Mouse (Mus musculus) liver, adult 2 months (tissue): ENCODE results near the gene Wrap53. TPM values are rescaled to one million over a fixed set of nuclear protein-coding genes. Genes with fewer than 3 reads are reported as not detected.

Experiments used
- DNase-seq: peaks from one replicate; pipeline ENCODE4 v3.0.0-alpha.2; 2011; ENCODE audit warnings: low read depth, low spot score; ENCODE audit errors: extremely low read depth
- H3K27ac ChIP-seq: fragments of 200-500 bp; replicated peaks from 2 replicates; pipeline ENCODE4 v1.5.1; 2012; ENCODE audit warnings: low read depth, mild to moderate bottlenecking, control low read depth, inconsistent platforms, low read length; ENCODE audit not compliant: insufficient read depth
- H3K27me3 ChIP-seq: fragments of 200-500 bp; 2 replicates; pipeline ENCODE4 v1.6.1; 2012; ENCODE audit warnings: mild to moderate bottlenecking, moderate library complexity, low read length, inconsistent platforms; ENCODE audit not compliant: control insufficient read depth, insufficient read depth
- H3K36me3 ChIP-seq: fragments of 200-500 bp; 2 replicates; pipeline ENCODE4 v1.6.1; 2012; ENCODE audit warnings: low read length, inconsistent platforms; ENCODE audit not compliant: control insufficient read depth, insufficient read depth
- H3K4me1 ChIP-seq: fragments of 200-500 bp; 2 replicates; pipeline ENCODE4 v1.6.1; 2011; ENCODE audit warnings: low read length; ENCODE audit not compliant: control insufficient read depth, insufficient read depth
- H3K4me3 ChIP-seq: fragments of 200-500 bp; 2 replicates; pipeline ENCODE4 v1.5.1; 2011; ENCODE audit warnings: low read depth, mild to moderate bottlenecking, control low read depth, low read length, moderate library complexity; ENCODE audit not compliant: insufficient read depth
- H3K79me2 ChIP-seq: fragments of 200-500 bp; 2 replicates; pipeline ENCODE4 v1.6.1; 2012; ENCODE audit warnings: inconsistent platforms, mild to moderate bottlenecking, low read length, moderate library complexity; ENCODE audit not compliant: control insufficient read depth, insufficient read depth
- H3K9ac ChIP-seq: fragments of 200-500 bp; 2 replicates; pipeline ENCODE4 v1.6.1; 2012; ENCODE audit warnings: low read depth, mild to moderate bottlenecking, control low read depth, inconsistent platforms, low read length
- CTCF ChIP-seq: fragments of 200-500 bp; IDR thresholded peaks from 2 replicates; pipeline ENCODE4 v1.5.1; 2011; ENCODE audit warnings: low read depth, low read length, control low read depth
- POLR2A ChIP-seq: fragments of 200-500 bp; IDR thresholded peaks from 2 replicates; pipeline ENCODE4 v1.6.1; 2011; ENCODE audit warnings: low read length, control low read depth; ENCODE audit not compliant: insufficient read depth; ENCODE audit errors: extremely low read depth
- WGBS: fragments of 180-500 bp; shearing (Covaris S2); methylation state at CpG from one replicate; pipeline ENCODE4 v1.1.7; 2018; 5-methylcytosine and 5-hydroxymethylcytosine counted together
- polyA plus RNA-seq: library from polyadenylated mRNA; depleted of rRNA; stranded (reverse); fragments of >200 nt; gene quantifications from 2 replicates; pipeline ENCODE4 v1.2.3, GENCODE M21; 2012
- total RNA-seq: library from RNA; depleted of rRNA; stranded (reverse); fragments of >200 nt; gene quantifications from 2 replicates; pipeline ENCODE4 v1.2.3, GENCODE M21; 2014

Gene Wrap53
- total and polyA plus RNA-seq, 2 experiments: 5.6 to 11.2 TPM

- H3K4me1 ChIP-seq: no peaks in the 10 kb centered on the region
- no peak overlapping the region for H3K27ac ChIP-seq
- 9% methylated on average over 19 of the region's 19 CpGs for WGBS
- H3K36me3 ChIP-seq: no peaks in the 10 kb centered on the region
- H3K9ac ChIP-seq: 0 out of 2 replicates have a peak overlapping the region, but pooled peaks have one; percentile 37
- no peaks in the 10 kb centered on the region for H3K79me2 ChIP-seq
- TF ChIP-seq POLR2A (no peak), CTCF (peak; percentile 89)
- DNase-seq: peak; percentile 51
- H3K4me3 ChIP-seq: no peak overlapping the region
- H3K27me3 ChIP-seq: no peaks in the 10 kb centered on the region
These were observed 33.6 kb upstream of the Wrap53 start for GRCm38 (mm10) chr11:69613553-69614256.

GRCm38 (mm10) chr11:69610899-69611298 lies 30.8 kb upstream of the Wrap53 start:
- WGBS: 80% methylated on average over 4 of the region's 4 CpGs
- no peak overlapping the region for H3K4me3 ChIP-seq
- DNase-seq: no peak
- peaks cover 2% of the 10 kb centered on the region; the same call in 1 of the 2 replicates for H3K27me3 ChIP-seq
- no peaks in the 10 kb centered on the region for H3K79me2 ChIP-seq
- TF ChIP-seq CTCF (no peak), POLR2A (no peak)
- no peak overlapping the region for H3K9ac ChIP-seq
- no peaks in the 10 kb centered on the region for H3K4me1 ChIP-seq
- no peaks in the 10 kb centered on the region for H3K36me3 ChIP-seq
- no peak overlapping the region for H3K27ac ChIP-seq

DNA sequence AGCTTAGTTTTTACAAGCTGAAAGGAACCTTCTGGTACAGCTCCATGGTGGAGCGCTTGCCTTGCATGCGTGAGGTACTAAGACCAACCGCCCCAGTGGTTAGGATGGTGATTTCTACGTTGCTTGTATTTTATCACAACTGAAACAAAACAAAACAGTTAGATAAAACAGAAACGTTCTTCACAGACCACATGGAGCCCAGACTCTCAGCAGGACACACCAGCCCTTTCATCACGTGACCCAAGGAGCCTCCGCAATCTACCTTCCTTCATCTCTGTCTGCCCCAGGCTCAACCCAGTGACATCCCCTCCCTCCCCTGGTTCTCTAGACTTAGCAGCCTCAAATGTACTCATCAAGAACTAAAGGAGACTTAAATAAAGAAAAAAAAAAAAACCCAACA lies 29.4 kb upstream of the Wrap53 start:
- WGBS: 77% methylated on average over 7 of the region's 7 CpGs
- TF ChIP-seq POLR2A: no peak
- no peak for TF ChIP-seq CTCF

DNA sequence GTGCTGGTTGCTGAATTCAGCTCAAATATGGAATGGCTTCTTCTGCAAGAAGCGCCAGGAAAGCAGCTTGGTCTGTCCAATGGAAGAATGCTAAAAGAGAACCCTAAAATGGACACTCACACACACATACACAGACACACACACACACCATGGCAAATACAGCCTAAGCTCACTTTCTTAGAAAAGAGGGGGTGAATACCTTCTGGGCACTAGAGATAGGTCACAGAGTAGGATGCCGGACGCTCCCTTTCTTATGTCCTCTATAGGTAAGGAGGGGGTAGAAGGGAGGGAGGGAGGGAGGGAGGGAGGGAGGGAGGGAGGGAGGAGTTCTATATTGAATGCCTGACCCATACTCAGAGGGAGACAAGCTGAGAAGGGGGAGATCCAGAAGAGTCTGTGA lies 28.5 kb upstream of the Wrap53 start:
- Histone ChIP-seq H3K79me2 (no peaks in the 10 kb centered on the region), H3K36me3 (no peaks in the 10 kb centered on the region), H3K9ac (no peak overlapping the region), H3K27ac (no peak overlapping the region), H3K4me1 (peaks cover 4% of the 10 kb centered on the region; the same call in 1 of the 2 replicates), H3K27me3 (peaks cover 10% of the 10 kb centered on the region), H3K4me3 (no peak overlapping the region)
- DNase-seq: no peak
- 87% methylated on average over 3 of the region's 3 CpGs for WGBS
- TF ChIP-seq CTCF (no peak), POLR2A (no peak)

More for the DNA sequence above, 29.4 kb upstream of the Wrap53 start:
- no peak overlapping the region for H3K4me3 ChIP-seq
- H3K27me3 ChIP-seq: peaks cover 10% of the 10 kb centered on the region
- no peaks in the 10 kb centered on the region for H3K79me2 ChIP-seq
- no peak overlapping the region for H3K9ac ChIP-seq
- H3K4me1 ChIP-seq: peaks cover 4% of the 10 kb centered on the region; the same call in 1 of the 2 replicates
- no peak for DNase-seq
- no peak overlapping the region for H3K27ac ChIP-seq
- H3K36me3 ChIP-seq: no peaks in the 10 kb centered on the region

- no peak for DNase-seq
- Histone ChIP-seq H3K36me3 (no peaks in the 10 kb centered on the region), H3K9ac (no peak overlapping the region), H3K27ac (no peak overlapping the region), H3K4me1 (peaks cover 4% of the 10 kb centered on the region; the same call in 1 of the 2 replicates), H3K79me2 (no peaks in the 10 kb centered on the region), H3K4me3 (no peak overlapping the region), H3K27me3 (peaks cover 10% of the 10 kb centered on the region)
- 68% methylated on average over 2 of the region's 2 CpGs for WGBS
- TF ChIP-seq CTCF: no peak
- TF ChIP-seq POLR2A: no peak
These were observed 26.8 kb upstream of the Wrap53 start for GRCm38 (mm10) chr11:69606832-69607231.

GRCm38 (mm10) chr11:69606491-69606795 lies 26.4 kb upstream of the Wrap53 start:
- Histone ChIP-seq H3K79me2 (no peaks in the 10 kb centered on the region), H3K36me3 (no peaks in the 10 kb centered on the region), H3K27me3 (peaks cover 10% of the 10 kb centered on the region), H3K4me3 (no peak overlapping the region), H3K9ac (no peak overlapping the region), H3K4me1 (peaks cover 4% of the 10 kb centered on the region; the same call in 1 of the 2 replicates), H3K27ac (no peak overlapping the region)
- 94% methylated on average over 2 of the region's 2 CpGs for WGBS
- TF ChIP-seq CTCF (no peak), POLR2A (no peak)
- DNase-seq: no peak
